Mouse (Mus musculus) hindbrain, embryonic 16.5 days (tissue): ENCODE measurements around the gene Ccnb1. TPM values are rescaled to one million over a fixed set of nuclear protein-coding genes. Genes with fewer than 3 reads are reported as not detected.
A peak's percentile ranks its signal among the peaks of the same experiment; 100 is the strongest.

Experiments
- ATAC-seq: fragments of 200-750 bp; cut with Nextera tagmentation; 2 replicates; pipeline ENCODE4 v1.8.0; 2017; ENCODE audit warnings: moderate TSS enrichment, moderate library complexity
- H3K27ac ChIP-seq: fragments of 300-500 bp; sonication (generic); 2 replicates; pipeline ENCODE4 v1.5.1; 2014; ENCODE audit warnings: low read depth, mild to moderate bottlenecking, control low read depth, low read length, moderate library complexity
- H3K27me3 ChIP-seq: fragments of 300-500 bp; sonication (generic); replicated peaks from 2 replicates; pipeline ENCODE4 v1.6.1; 2014; ENCODE audit warnings: low read length; ENCODE audit not compliant: control insufficient read depth, insufficient read depth
- H3K36me3 ChIP-seq: fragments of 300-500 bp; sonication (generic); 2 replicates; pipeline ENCODE4 v1.6.1; 2014; ENCODE audit warnings: mild to moderate bottlenecking, low read length, moderate library complexity, mixed read lengths; ENCODE audit not compliant: control insufficient read depth, insufficient read depth
- H3K4me1 ChIP-seq: fragments of 300-500 bp; sonication (generic); 2 replicates; pipeline ENCODE4 v1.6.1; 2014; ENCODE audit warnings: low read depth, low read length; ENCODE audit not compliant: control insufficient read depth, insufficient read depth
- H3K4me2 ChIP-seq: fragments of 300-500 bp; sonication (generic); 2 replicates; pipeline ENCODE4 v1.6.1; 2014; ENCODE audit warnings: mild to moderate bottlenecking, low read length, control low read depth, moderate library complexity
- H3K4me3 ChIP-seq: fragments of 300-500 bp; sonication (generic); 2 replicates; pipeline ENCODE4 v1.5.1; 2014; ENCODE audit warnings: mild to moderate bottlenecking, low read length, control low read depth, moderate library complexity
- H3K9ac ChIP-seq: fragments of 300-500 bp; sonication (generic); 2 replicates; pipeline ENCODE4 v1.6.1; 2014; ENCODE audit warnings: low read depth, mild to moderate bottlenecking, control low read depth, low read length, moderate library complexity
- H3K9me3 ChIP-seq: fragments of 300-500 bp; sonication (generic); 2 replicates; pipeline ENCODE4 v1.6.1; 2014; ENCODE audit warnings: mild to moderate bottlenecking, low read length, moderate library complexity; ENCODE audit not compliant: control insufficient read depth
- WGBS: fragments of 180-500 bp; shearing (Covaris S2); extraction: QIAGEN DNeasy Blood & Tissue Kit; methylation state at CpG from one replicate; pipeline ENCODE4 v1.1.7; 2014; 5-methylcytosine and 5-hydroxymethylcytosine counted together
- polyA plus RNA-seq: library from polyadenylated mRNA; unstranded; fragments of >200 nt; fragmentation: Nextera tagmentation; extraction: Ambion mirVana; gene quantifications from 2 replicates; pipeline ENCODE4 v1.2.1, GENCODE M21; 2015

Ccnb1 gene
- polyA plus RNA-seq, 1 experiment from 2014 or later = 42.4 TPM

- Histone ChIP-seq H3K9me3 (no peaks in the 10 kb centered on the region), H3K36me3 (no peaks in the 10 kb centered on the region), H3K9ac (no peak overlapping the region), H3K4me1 (peaks cover 10% of the 10 kb centered on the region), H3K4me3 (no peak overlapping the region), H3K27me3 (no peaks in the 10 kb centered on the region), H3K27ac (no peak overlapping the region), H3K4me2 (no peak overlapping the region)
- WGBS = 73% methylated on average over 6 of the region's 6 CpGs
- no peak for ATAC-seq
Observed at GRCm38 (mm10) chr13:100776710-100777109, 9.7 kb downstream of the Ccnb1 start.

GRCm38 (mm10) chr13:100776056-100776419, 10.3 kb downstream of the Ccnb1 start:
- no peaks in the 10 kb centered on the region for H3K9me3 ChIP-seq
- H3K36me3 ChIP-seq = no peaks in the 10 kb centered on the region
- H3K27ac ChIP-seq = 0 out of 2 replicates have a peak overlapping the region, but pooled peaks have one; percentile 29
- peak overlapping the region; percentile 82 for H3K4me2 ChIP-seq
- no peaks in the 10 kb centered on the region for H3K27me3 ChIP-seq
- H3K9ac ChIP-seq = peak overlapping the region; percentile 63
- 11% methylated on average over 8 of the region's 8 CpGs for WGBS
- H3K4me3 ChIP-seq = peak overlapping the region; percentile 72
- no peak for ATAC-seq
- H3K4me1 ChIP-seq = peaks cover 10% of the 10 kb centered on the region

GRCm38 (mm10) chr13:100775252-100776055, 10.9 kb downstream of the Ccnb1 start, which contains the start of gene Cenph:
Cenph (minus strand) TSS chr13:100775899.
- peak; percentile 99 for ATAC-seq
- H3K4me1 ChIP-seq = peaks cover 10% of the 10 kb centered on the region
- under 1% methylated on average over 46 of the region's 46 CpGs for WGBS
- no peaks in the 10 kb centered on the region for H3K27me3 ChIP-seq
- H3K27ac ChIP-seq = 0 out of 2 replicates have a peak within 1 kb of the TSS, but pooled peaks have one; percentile 29
- H3K36me3 ChIP-seq = no peaks in the 10 kb centered on the region
- H3K9ac ChIP-seq = peak within 1 kb of the TSS; percentile 63
- peak within 1 kb of the TSS; percentile 82 for H3K4me2 ChIP-seq
- H3K9me3 ChIP-seq = no peaks in the 10 kb centered on the region
- H3K4me3 ChIP-seq = peak within 1 kb of the TSS; percentile 72

GRCm38 (mm10) chr13:100774704-100775103, 11.7 kb downstream of the Ccnb1 start:
- no peaks in the 10 kb centered on the region for H3K27me3 ChIP-seq
- peak overlapping the region; percentile 72 for H3K4me3 ChIP-seq

GRCm38 (mm10) chr13:100755329-100755728, 31.0 kb downstream of the Ccnb1 start:
- no peaks in the 10 kb centered on the region for H3K27me3 ChIP-seq
- no peaks in the 10 kb centered on the region for H3K9me3 ChIP-seq
- ATAC-seq = no peak
- H3K9ac ChIP-seq = no peak overlapping the region
- no peaks in the 10 kb centered on the region for H3K4me1 ChIP-seq
- no peak overlapping the region for H3K27ac ChIP-seq
- no peak overlapping the region for H3K4me2 ChIP-seq
- H3K4me3 ChIP-seq = no peak overlapping the region
- 96% methylated on average over 2 of the region's 2 CpGs for WGBS
- no peaks in the 10 kb centered on the region for H3K36me3 ChIP-seq

More at GRCm38 (mm10) chr13:100774704-100775103, 11.7 kb downstream of the Ccnb1 start:
- no peak overlapping the region for H3K27ac ChIP-seq
- H3K36me3 ChIP-seq = no peaks in the 10 kb centered on the region
- peaks cover 10% of the 10 kb centered on the region for H3K4me1 ChIP-seq
- H3K9me3 ChIP-seq = no peaks in the 10 kb centered on the region
- peak overlapping the region; percentile 82 for H3K4me2 ChIP-seq
- no peak for ATAC-seq
- H3K9ac ChIP-seq = no peak overlapping the region

- Histone ChIP-seq H3K27me3 (no peaks in the 10 kb centered on the region), H3K27ac (no peak overlapping the region), H3K9ac (no peak overlapping the region), H3K36me3 (no peaks in the 10 kb centered on the region), H3K9me3 (no peaks in the 10 kb centered on the region), H3K4me2 (no peak overlapping the region), H3K4me1 (no peaks in the 10 kb centered on the region), H3K4me3 (no peak overlapping the region)
- WGBS = 67% methylated on average over 4 of the region's 4 CpGs
- ATAC-seq = no peak
Observed at GRCm38 (mm10) chr13:100754186-100754585, 32.2 kb downstream of the Ccnb1 start.

- Histone ChIP-seq H3K4me1 (no peaks in the 10 kb centered on the region), H3K9ac (no peak overlapping the region), H3K27ac (no peak overlapping the region), H3K4me3 (no peak overlapping the region), H3K27me3 (no peaks in the 10 kb centered on the region), H3K36me3 (no peaks in the 10 kb centered on the region), H3K4me2 (no peak overlapping the region), H3K9me3 (no peaks in the 10 kb centered on the region)
- WGBS = 86% methylated on average over 6 of the region's 6 CpGs
- no peak for ATAC-seq
Observed at GRCm38 (mm10) chr13:100753011-100753410, 33.4 kb downstream of the Ccnb1 start.

- WGBS = 84% methylated on average over 8 of the region's 8 CpGs
- H3K4me1 ChIP-seq = no peaks in the 10 kb centered on the region
- H3K9me3 ChIP-seq = no peaks in the 10 kb centered on the region
- H3K4me3 ChIP-seq = no peak overlapping the region
- H3K27me3 ChIP-seq = no peaks in the 10 kb centered on the region
- ATAC-seq = no peak
- no peak overlapping the region for H3K4me2 ChIP-seq
- no peaks in the 10 kb centered on the region for H3K36me3 ChIP-seq
- no peak overlapping the region for H3K9ac ChIP-seq
- H3K27ac ChIP-seq = no peak overlapping the region
Observed at GRCm38 (mm10) chr13:100752529-100752928, 33.8 kb downstream of the Ccnb1 start.

- Histone ChIP-seq H3K36me3 (no peaks in the 10 kb centered on the region), H3K27me3 (no peaks in the 10 kb centered on the region), H3K4me1 (no peaks in the 10 kb centered on the region), H3K27ac (no peak overlapping the region), H3K4me2 (no peak overlapping the region), H3K9me3 (no peaks in the 10 kb centered on the region), H3K4me3 (no peak overlapping the region), H3K9ac (no peak overlapping the region)
- 86% methylated on average over 3 of the region's 3 CpGs for WGBS
- no peak for ATAC-seq
Observed at GRCm38 (mm10) chr13:100751402-100751801, 35.0 kb downstream of the Ccnb1 start.
